Mouse (Mus musculus) hindbrain, embryonic 14.5 days (tissue): ENCODE data around the gene Fhl2. TPM values are rescaled to one million over a fixed set of nuclear protein-coding genes. Genes with fewer than 3 reads are reported as not detected.

Experiments
- ATAC-seq: fragments of 200-750 bp; cut with Nextera tagmentation; 2 replicates; pipeline ENCODE4 v1.8.0; 2017; ENCODE audit warnings: moderate number of reproducible peaks, mild to moderate bottlenecking, moderate TSS enrichment, moderate library complexity; ENCODE audit not compliant: low FRiP score
- DNase-seq: peaks from one replicate; pipeline ENCODE4 v3.0.0-alpha.2; 2015; ENCODE audit warnings: low spot score
- H3K27ac ChIP-seq: fragments of 300-500 bp; sonication (generic); 2 replicates; pipeline ENCODE4 v1.5.1; 2014; ENCODE audit warnings: mild to moderate bottlenecking, moderate library complexity
- H3K27me3 ChIP-seq: fragments of 300-500 bp; sonication (generic); 2 replicates; pipeline ENCODE4 v1.6.1; 2014; ENCODE audit warnings: mild to moderate bottlenecking, low read length, mixed read lengths; ENCODE audit not compliant: control insufficient read depth, insufficient read depth
- H3K36me3 ChIP-seq: fragments of 300-500 bp; sonication (generic); replicated peaks from 2 replicates; pipeline ENCODE4 v1.6.1; 2014; ENCODE audit not compliant: control insufficient read depth, insufficient read depth
- H3K4me1 ChIP-seq: fragments of 300-500 bp; sonication (generic); replicated peaks from 2 replicates; pipeline ENCODE4 v1.6.1; 2014; ENCODE audit warnings: antibody characterized with exemption, low read length, mixed read lengths; ENCODE audit not compliant: control insufficient read depth, insufficient read depth
- H3K4me2 ChIP-seq: fragments of 300-500 bp; sonication (generic); replicated peaks from 2 replicates; pipeline ENCODE4 v1.6.1; 2014; ENCODE audit warnings: mild to moderate bottlenecking, moderate library complexity
- H3K4me3 ChIP-seq: fragments of 300-500 bp; sonication (generic); replicated peaks from 2 replicates; pipeline ENCODE4 v1.5.1; 2014; ENCODE audit warnings: mild to moderate bottlenecking, low read length
- H3K9ac ChIP-seq: fragments of 300-500 bp; sonication (generic); 2 replicates; pipeline ENCODE4 v1.6.1; 2014
- H3K9me3 ChIP-seq: fragments of 300-500 bp; sonication (generic); 2 replicates; pipeline ENCODE4 v1.6.1; 2016; ENCODE audit warnings: low read length; ENCODE audit not compliant: control insufficient read depth
- WGBS: fragments of 180-500 bp; shearing (Covaris S2); extraction: QIAGEN DNeasy Blood & Tissue Kit; methylation state at CpG from one replicate; pipeline ENCODE4 v1.1.7; 2014; 5-methylcytosine and 5-hydroxymethylcytosine counted together
- polyA plus RNA-seq: library from polyadenylated mRNA; unstranded; fragments of >200 nt; fragmentation: Nextera tagmentation; extraction: Ambion mirVana; gene quantifications from 2 replicates; pipeline ENCODE4 v1.2.1, GENCODE M21; 2014

The Fhl2 gene
- polyA plus RNA-seq, 1 experiment from 2014 or later: 31.4 TPM

DNA sequence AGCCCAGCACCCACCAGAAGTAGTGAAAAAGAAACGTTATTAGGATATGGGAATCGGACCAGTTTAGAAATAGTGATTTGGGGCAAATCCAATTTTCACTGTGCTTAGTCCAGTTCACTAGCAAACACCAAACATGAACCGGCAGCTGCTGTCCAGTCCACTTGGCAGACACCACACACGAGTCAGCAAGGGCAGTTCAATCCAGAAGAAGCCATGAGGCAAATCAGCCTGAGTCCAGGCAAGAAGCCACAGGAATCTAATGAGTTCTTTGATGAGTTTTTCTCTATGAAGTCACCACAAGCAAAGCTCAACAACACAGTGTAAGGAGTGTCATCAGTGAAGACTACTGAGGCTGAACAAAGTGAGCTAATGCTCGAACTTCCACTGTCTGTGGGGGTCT lies 26.3 kb upstream of the Fhl2 start:
- Histone ChIP-seq H3K9me3 (0 out of 2 replicates have a peak, but pooled peaks cover 3% of the 10 kb centered on the region), H3K4me2 (no peak overlapping the region), H3K4me1 (no peaks in the 10 kb centered on the region), H3K27me3 (no peaks in the 10 kb centered on the region), H3K4me3 (no peak overlapping the region), H3K27ac (no peak overlapping the region), H3K36me3 (no peaks in the 10 kb centered on the region), H3K9ac (no peak overlapping the region)
- 90% methylated on average over 5 of the region's 5 CpGs for WGBS
- no peak for DNase-seq
- no peak for ATAC-seq

DNA sequence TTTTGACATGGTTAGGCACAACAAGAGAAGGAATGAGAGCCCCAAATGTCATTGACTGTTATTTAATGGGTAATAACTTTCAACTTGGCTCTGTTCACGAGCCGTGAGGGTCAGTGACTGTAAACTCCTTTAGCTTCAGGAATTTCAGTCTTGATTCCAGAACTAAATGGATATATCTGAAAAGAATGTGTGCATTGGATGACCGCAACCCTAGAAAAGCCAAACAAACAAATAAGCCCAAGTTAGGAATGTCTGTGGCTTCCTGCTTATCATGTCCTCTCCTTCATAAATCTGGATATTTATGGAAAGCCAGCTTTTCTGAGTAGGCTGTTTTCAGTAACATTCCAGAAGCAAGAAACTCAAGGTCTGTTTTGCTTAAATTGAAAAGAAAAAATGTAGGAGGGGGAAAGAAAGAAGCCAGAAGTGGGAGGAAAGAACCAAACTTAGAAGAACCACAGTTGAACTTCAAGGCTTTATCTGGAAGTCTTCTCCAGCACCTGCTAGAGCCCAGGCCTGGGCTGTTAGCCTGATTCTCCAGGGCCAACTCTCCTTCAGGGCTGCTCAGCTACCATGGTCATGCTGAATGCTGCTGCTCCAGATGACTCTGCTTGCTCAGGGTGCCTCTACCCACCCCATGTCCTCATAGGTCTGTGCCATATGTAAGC lies 21.4 kb upstream of the Fhl2 start:
- DNase-seq (no peak), ATAC-seq (no peak)
- no peaks in the 10 kb centered on the region for H3K4me1 ChIP-seq
- H3K27me3 ChIP-seq: no peaks in the 10 kb centered on the region
- H3K4me3 ChIP-seq: no peak overlapping the region
- H3K9ac ChIP-seq: no peak overlapping the region
- H3K9me3 ChIP-seq: no peaks in the 10 kb centered on the region
- 94% methylated on average over 3 of the region's 3 CpGs for WGBS
- H3K36me3 ChIP-seq: no peaks in the 10 kb centered on the region
- no peak overlapping the region for H3K4me2 ChIP-seq
- no peak overlapping the region for H3K27ac ChIP-seq

DNA sequence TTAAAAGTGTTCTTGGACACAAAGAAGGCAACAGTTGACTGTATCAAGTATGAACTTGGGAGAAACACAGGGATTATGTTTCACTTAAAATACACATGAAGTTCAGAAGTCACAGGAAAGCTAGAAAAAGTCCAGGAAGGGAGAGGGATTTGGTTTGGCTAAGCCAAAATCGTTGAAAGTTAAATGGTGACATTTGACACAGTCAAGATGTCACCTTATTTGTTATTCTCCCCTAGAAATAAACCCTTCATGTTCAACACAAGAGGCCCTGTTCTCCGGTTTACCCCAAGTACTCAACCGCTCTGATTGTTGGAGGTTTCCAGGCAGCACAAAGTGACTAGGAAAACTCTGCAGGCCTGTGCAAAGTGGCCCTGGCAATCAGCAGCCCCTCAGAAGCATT lies 18.8 kb upstream of the Fhl2 start:
- no peak overlapping the region for H3K27ac ChIP-seq
- ATAC-seq (no peak), DNase-seq (no peak)
- no peaks in the 10 kb centered on the region for H3K4me1 ChIP-seq
- H3K27me3 ChIP-seq: no peaks in the 10 kb centered on the region
- no peak overlapping the region for H3K4me2 ChIP-seq
- H3K4me3 ChIP-seq: no peak overlapping the region
- H3K9ac ChIP-seq: no peak overlapping the region
- 82% methylated on average over 3 of the region's 3 CpGs for WGBS
- H3K9me3 ChIP-seq: no peaks in the 10 kb centered on the region
- no peaks in the 10 kb centered on the region for H3K36me3 ChIP-seq

DNA sequence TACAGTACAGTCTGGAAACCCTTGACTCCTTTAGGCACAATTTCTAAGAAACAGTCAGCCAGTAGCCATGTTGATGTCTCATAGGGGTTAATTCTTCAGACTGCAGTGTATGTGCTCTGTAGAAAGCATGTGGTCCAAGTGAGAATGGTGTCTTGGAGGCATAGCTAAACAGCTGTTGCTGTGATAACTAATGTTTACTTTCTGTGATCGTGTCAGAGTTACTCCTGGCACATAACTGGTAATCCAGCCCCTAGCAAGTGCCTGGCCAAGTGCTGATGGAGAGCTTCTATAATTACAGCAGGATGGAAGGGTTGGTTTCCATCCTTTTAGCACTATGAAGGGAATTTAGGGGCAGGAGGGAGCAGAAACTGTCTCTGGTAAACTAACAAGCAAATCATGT lies 14.5 kb upstream of the Fhl2 start:
- no peak overlapping the region for H3K9ac ChIP-seq
- DNase-seq (no peak), ATAC-seq (no peak)
- no peak overlapping the region for H3K4me3 ChIP-seq
- no peak overlapping the region for H3K4me2 ChIP-seq
- no peaks in the 10 kb centered on the region for H3K27me3 ChIP-seq
- no peak overlapping the region for H3K27ac ChIP-seq
- no peaks in the 10 kb centered on the region for H3K36me3 ChIP-seq
- H3K9me3 ChIP-seq: no peaks in the 10 kb centered on the region
- 73% methylated on average over 1 of the region's 1 CpGs for WGBS
- no peaks in the 10 kb centered on the region for H3K4me1 ChIP-seq

DNA sequence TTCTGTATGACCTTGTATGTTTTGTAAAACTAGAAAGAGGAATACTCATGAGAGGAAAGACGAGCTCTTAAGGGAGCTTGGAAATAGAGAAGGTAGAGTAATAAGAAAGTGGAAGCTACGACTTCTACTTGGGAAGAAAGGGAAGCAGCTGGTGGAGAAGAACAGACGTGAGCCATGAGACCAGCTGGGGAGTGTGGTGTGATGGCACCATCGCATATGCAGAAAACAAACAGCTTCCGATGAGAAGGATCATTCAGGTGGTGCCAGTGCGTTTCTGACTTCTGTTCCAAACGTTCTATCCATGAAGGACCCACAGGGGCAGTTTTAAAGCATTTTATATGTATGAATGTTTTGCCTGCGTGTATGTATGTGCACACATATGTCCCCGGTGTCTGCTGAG lies 13.5 kb upstream of the Fhl2 start:
- WGBS: 84% methylated on average over 9 of the region's 9 CpGs
- Histone ChIP-seq H3K27me3 (no peaks in the 10 kb centered on the region), H3K4me2 (no peak overlapping the region), H3K36me3 (no peaks in the 10 kb centered on the region), H3K4me1 (no peaks in the 10 kb centered on the region), H3K27ac (no peak overlapping the region), H3K4me3 (no peak overlapping the region), H3K9ac (no peak overlapping the region), H3K9me3 (no peaks in the 10 kb centered on the region)
- ATAC-seq (no peak), DNase-seq (no peak)

DNA sequence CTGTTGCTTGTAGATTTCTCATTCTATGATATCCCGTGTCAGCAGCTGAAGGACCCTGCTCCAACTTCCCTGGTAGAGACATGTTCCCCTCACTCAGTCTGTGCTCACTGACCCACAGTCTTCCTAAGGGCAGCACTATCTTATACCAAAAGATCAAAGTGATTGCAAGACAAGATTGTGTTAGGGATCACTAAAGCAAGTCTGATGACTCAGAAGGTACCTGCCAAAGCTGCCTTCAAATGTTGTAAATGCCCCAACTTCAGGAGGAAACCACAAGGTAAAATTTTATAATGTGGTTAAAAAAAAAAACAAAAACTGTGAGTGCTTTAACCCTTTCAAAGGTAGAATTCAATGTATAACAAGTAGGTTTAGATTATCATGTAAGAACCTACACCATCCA lies 10.4 kb upstream of the Fhl2 start:
- ATAC-seq: no peak
- H3K27me3 ChIP-seq: no peaks in the 10 kb centered on the region
- no peaks in the 10 kb centered on the region for H3K36me3 ChIP-seq
- no peak overlapping the region for H3K4me2 ChIP-seq
- H3K4me1 ChIP-seq: no peaks in the 10 kb centered on the region
- 90% methylated on average over 1 of the region's 1 CpGs for WGBS
- no peak overlapping the region for H3K9ac ChIP-seq
- H3K9me3 ChIP-seq: no peaks in the 10 kb centered on the region
- no peak for DNase-seq
- no peak overlapping the region for H3K27ac ChIP-seq
- H3K4me3 ChIP-seq: no peak overlapping the region

DNA sequence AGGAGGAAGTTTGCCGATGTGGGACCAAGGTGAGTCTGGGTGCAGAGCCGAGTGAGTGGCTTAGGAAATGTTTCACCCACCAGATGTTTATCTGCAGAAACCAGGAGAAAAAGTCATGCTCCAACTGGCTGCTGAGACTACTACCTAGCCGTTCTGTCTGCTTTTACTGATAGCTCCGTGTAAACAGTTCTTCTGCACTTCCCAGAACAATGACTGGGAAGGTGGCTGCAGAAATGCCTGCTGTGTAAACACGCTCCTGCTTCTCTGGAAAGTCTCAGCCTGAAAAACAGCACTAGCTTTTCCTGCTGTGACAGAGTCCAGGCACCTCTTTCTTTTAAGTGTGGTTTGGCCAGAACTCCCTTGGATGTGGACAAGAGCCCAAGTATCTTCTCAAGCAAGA lies 6.5 kb upstream of the Fhl2 start:
- 56% methylated on average over 5 of the region's 5 CpGs for WGBS
- Histone ChIP-seq H3K4me2 (no peak overlapping the region), H3K27me3 (no peaks in the 10 kb centered on the region), H3K9me3 (no peaks in the 10 kb centered on the region), H3K36me3 (no peaks in the 10 kb centered on the region), H3K27ac (no peak overlapping the region), H3K4me1 (no peaks in the 10 kb centered on the region), H3K4me3 (no peak overlapping the region), H3K9ac (no peak overlapping the region)
- DNase-seq (no peak), ATAC-seq (no peak)

DNA sequence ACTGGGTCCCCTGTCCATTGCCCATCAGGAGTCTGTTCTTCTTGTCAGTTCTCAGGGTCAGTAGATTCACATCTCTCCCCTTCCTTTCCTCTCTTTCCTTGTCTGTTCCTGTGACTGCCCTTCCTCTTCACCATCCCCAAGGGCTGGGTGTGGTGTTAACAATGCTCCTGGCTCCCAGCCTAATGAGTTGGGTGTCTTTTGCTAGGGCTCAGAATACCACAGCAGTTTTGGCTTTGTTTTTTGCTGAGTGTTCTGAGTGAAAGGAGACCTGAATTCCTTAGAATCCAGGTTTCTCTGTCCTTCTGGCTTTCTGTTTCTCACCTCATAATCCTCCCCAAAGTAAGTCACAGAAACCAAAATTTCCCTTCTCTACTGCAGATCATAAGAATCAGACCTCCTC lies 5.4 kb upstream of the Fhl2 start:
- DNase-seq (no peak), ATAC-seq (no peak)
- Histone ChIP-seq H3K27me3 (no peaks in the 10 kb centered on the region), H3K9me3 (no peaks in the 10 kb centered on the region), H3K4me1 (no peaks in the 10 kb centered on the region), H3K4me2 (no peak overlapping the region), H3K9ac (no peak overlapping the region), H3K27ac (no peak overlapping the region), H3K4me3 (no peak overlapping the region), H3K36me3 (no peaks in the 10 kb centered on the region)

DNA sequence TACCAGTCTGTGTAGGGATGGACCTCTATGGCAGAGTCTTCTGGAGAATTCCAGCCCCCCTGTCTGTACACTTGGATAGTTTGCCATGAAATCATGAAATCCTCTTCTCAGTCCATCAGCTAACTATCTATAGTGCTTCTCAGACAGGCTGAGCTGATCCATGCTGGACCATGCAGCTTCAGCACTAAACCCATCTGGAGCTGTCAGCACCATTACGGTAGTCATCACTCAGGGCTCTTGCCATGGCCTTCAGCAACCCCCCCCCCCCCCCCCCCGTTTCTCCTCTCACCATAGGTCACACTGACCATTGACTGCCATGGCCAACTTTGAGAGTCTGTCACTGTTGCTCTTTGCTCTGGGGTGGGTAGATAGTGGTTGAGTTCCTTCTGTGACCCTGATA lies 5.0 kb upstream of the Fhl2 start:
- Histone ChIP-seq H3K27ac (no peak overlapping the region), H3K27me3 (no peaks in the 10 kb centered on the region), H3K36me3 (no peaks in the 10 kb centered on the region), H3K4me1 (no peaks in the 10 kb centered on the region), H3K4me2 (no peak overlapping the region), H3K4me3 (no peak overlapping the region), H3K9me3 (no peaks in the 10 kb centered on the region), H3K9ac (no peak overlapping the region)
- no peak for DNase-seq
- ATAC-seq: no peak
- 80% methylated on average over 2 of the region's 2 CpGs for WGBS

DNA sequence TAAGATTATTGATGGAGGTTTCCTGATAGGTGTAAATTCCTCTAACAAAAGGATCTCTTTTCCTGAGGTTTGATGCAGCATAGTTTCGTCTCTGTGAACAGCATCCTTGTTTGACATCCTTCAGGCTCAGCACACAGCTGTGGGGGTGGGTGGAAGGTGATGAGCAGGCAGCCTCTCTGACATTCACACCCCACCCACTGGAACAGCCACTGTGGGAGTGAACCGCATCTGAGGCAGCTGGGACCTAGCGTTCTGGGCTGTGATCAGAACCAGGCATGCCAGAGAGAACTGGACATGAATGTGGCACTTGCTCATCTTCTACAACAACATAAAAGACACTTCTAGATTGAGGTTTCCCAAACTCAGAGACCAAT lies 3.1 kb upstream of the Fhl2 start:
- DNase-seq: no peak
- ATAC-seq: no peak
- Histone ChIP-seq H3K36me3 (no peaks in the 10 kb centered on the region), H3K9me3 (no peaks in the 10 kb centered on the region), H3K4me3 (no peak overlapping the region), H3K9ac (no peak overlapping the region), H3K4me2 (no peak overlapping the region), H3K27me3 (no peaks in the 10 kb centered on the region), H3K27ac (no peak overlapping the region), H3K4me1 (no peaks in the 10 kb centered on the region)
- WGBS: 84% methylated on average over 3 of the region's 3 CpGs
